Mouse (Mus musculus) midbrain, embryonic 15.5 days (tissue): ENCODE measurements around the gene Pdpr. TPM values are rescaled to one million over a fixed set of nuclear protein-coding genes. Genes with fewer than 3 reads are reported as not detected.
"Not testable (repeated sequence)": the region's sequence is repeated elsewhere in the genome, so short reads cannot be mapped to it uniquely, and the experiment has no call there.

Experiments used
- ATAC-seq: fragments of 200-750 bp; cut with Nextera tagmentation; replicated peaks from 2 replicates; pipeline ENCODE4 v1.8.0; 2017; ENCODE audit warnings: moderate TSS enrichment
- H3K27ac ChIP-seq: fragments of 300-500 bp; sonication (generic); 2 replicates; pipeline ENCODE4 v1.5.1; 2015; ENCODE audit warnings: mild to moderate bottlenecking, inconsistent platforms
- H3K27me3 ChIP-seq: fragments of 300-500 bp; sonication (generic); replicated peaks from 2 replicates; pipeline ENCODE4 v1.6.1; 2015; ENCODE audit warnings: inconsistent platforms
- H3K36me3 ChIP-seq: fragments of 300-500 bp; sonication (generic); replicated peaks from 2 replicates; pipeline ENCODE4 v1.6.1; 2015; ENCODE audit warnings: inconsistent platforms
- H3K4me1 ChIP-seq: fragments of 300-500 bp; sonication (generic); 2 replicates; pipeline ENCODE4 v1.6.1; 2015; ENCODE audit warnings: inconsistent platforms
- H3K4me2 ChIP-seq: fragments of 300-500 bp; sonication (generic); 2 replicates; pipeline ENCODE4 v1.6.1; 2015; ENCODE audit warnings: inconsistent platforms, mild to moderate bottlenecking, moderate library complexity
- H3K4me3 ChIP-seq: fragments of 300-500 bp; sonication (generic); 2 replicates; pipeline ENCODE4 v1.5.1; 2015; ENCODE audit warnings: mild to moderate bottlenecking, inconsistent platforms
- H3K9ac ChIP-seq: fragments of 300-500 bp; sonication (generic); 2 replicates; pipeline ENCODE4 v1.6.1; 2015; ENCODE audit warnings: mild to moderate bottlenecking, inconsistent platforms
- H3K9me3 ChIP-seq: fragments of 300-500 bp; sonication (generic); 2 replicates; pipeline ENCODE4 v1.6.1; 2016; ENCODE audit warnings: inconsistent platforms
- WGBS: fragments of 180-500 bp; shearing (Covaris S2); methylation state at CpG from one replicate; pipeline ENCODE4 v1.1.7; 2015; ENCODE audit warnings: mixed read lengths; 5-methylcytosine and 5-hydroxymethylcytosine counted together
- polyA plus RNA-seq: library from polyadenylated mRNA; unstranded; fragments of >200 nt; fragmentation: Nextera tagmentation; extraction: Ambion mirVana; gene quantifications from 2 replicates; pipeline ENCODE4 v1.2.1, GENCODE M21; 2015

The Pdpr gene
- polyA plus RNA-seq, 1 experiment from 2014 or later, result 10.8 TPM

DNA sequence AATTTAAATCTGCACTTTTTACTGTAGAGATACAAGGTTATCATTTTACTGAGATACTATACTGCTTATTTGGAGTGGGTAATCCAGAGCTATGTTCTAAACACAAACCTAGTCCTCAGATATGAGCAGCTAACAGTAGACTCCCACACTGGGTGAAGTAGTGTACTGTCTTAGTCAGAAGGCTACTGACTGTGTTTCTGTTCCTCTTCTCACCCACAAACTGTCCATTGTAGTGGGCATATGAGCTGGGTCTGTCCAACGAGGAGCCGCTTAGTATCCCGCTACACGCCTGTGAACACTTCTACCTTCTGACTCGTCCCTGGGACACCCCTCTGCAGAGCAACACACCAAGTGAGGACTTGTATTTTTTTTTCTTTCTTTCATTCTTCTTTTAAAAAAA lies 20.5 kb downstream of the Pdpr start:
- Histone ChIP-seq H3K4me1 (no peaks in the 10 kb centered on the region), H3K36me3 (peaks cover 45% of the 10 kb centered on the region), H3K4me2 (no peak overlapping the region), H3K27ac (no peak overlapping the region), H3K4me3 (no peak overlapping the region), H3K9ac (no peak overlapping the region), H3K27me3 (no peaks in the 10 kb centered on the region), H3K9me3 (no peaks in the 10 kb centered on the region)
- ATAC-seq, result no peak
- 96% methylated on average over 5 of the region's 5 CpGs for WGBS

DNA sequence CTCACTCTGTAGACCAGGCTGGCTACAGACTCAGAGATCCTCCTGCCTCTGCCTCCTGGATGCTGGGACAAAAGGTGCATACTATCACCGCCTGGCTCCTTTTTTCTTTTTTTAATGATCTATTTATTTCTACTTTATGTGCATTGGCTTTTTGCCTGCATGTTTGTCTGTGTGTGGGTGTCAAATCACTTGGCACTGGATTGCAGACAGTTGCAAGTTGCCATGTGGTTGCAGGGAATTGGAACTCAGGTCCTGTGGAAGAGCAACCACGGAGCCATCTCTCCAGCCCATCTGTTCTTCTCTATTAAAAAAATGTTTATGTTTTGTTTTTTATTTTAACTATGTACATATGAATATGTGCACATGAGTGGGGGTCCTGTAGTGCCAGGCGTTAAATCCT lies 25.1 kb downstream of the Pdpr start:
- H3K9ac ChIP-seq, result no peak overlapping the region
- no peaks in the 10 kb centered on the region for H3K4me1 ChIP-seq
- H3K27ac ChIP-seq, result no peak overlapping the region
- 94% methylated on average over 3 of the region's 3 CpGs for WGBS
- H3K36me3 ChIP-seq, result peaks cover 60% of the 10 kb centered on the region
- H3K9me3 ChIP-seq, result no peaks in the 10 kb centered on the region
- H3K27me3 ChIP-seq, result no peaks in the 10 kb centered on the region
- H3K4me2 ChIP-seq, result no peak overlapping the region
- H3K4me3 ChIP-seq, result no peak overlapping the region
- no peak for ATAC-seq

DNA sequence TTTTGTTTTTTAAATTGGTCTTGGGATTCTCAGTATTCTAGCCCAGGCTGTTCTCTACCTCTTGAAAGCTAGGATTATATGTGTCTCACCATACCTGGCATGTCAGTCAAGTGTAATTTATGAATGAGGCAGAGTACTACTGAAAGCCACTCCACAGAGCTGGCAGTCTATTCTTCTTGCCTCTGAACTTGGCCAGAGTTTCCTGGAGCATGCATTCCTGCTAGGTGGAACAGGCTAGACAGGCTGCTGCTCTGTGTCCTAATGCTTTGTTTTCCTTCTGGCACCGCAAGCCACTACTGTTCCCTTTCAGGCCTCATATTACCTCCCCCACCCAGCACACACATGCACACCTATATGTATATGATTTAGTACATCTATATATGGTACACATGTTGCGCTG lies 36.3 kb downstream of the Pdpr start:
- Histone ChIP-seq H3K4me3 (no peak overlapping the region), H3K4me1 (no peaks in the 10 kb centered on the region), H3K36me3 (peaks cover 37% of the 10 kb centered on the region), H3K27ac (no peak overlapping the region), H3K27me3 (no peaks in the 10 kb centered on the region), H3K4me2 (no peak overlapping the region), H3K9ac (no peak overlapping the region), H3K9me3 (no peaks in the 10 kb centered on the region)
- no peak for ATAC-seq
- WGBS, result 100% methylated on average over 2 of the region's 2 CpGs

DNA sequence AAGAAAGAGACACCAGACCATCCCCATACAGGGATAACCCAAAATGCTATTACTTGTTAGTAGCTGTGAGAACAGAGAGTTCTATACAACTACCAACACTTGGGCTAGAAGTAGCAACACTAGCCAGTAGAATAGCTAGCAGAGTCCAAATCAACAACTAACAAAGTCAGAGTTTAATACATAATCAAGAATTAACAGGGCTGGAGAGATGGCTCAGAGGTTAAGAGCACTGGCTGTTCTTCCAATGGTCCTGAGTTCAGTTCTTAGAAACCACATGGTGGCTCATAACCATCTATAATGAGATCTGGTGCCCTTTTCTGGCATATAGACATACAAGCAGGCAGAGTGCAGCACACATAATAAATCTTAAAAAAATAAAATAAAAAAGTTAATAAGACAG lies 48.1 kb downstream of the Pdpr start:
- no peak for ATAC-seq
- Histone ChIP-seq H3K27me3 (no peaks in the 10 kb centered on the region), H3K4me3 (no peak overlapping the region), H3K36me3 (peaks cover 11% of the 10 kb centered on the region; the same call in 1 of the 2 replicates), H3K4me1 (peaks cover 22% of the 10 kb centered on the region), H3K4me2 (no peak overlapping the region), H3K9me3 (no peaks in the 10 kb centered on the region), H3K27ac (no peak overlapping the region), H3K9ac (no peak overlapping the region)

DNA sequence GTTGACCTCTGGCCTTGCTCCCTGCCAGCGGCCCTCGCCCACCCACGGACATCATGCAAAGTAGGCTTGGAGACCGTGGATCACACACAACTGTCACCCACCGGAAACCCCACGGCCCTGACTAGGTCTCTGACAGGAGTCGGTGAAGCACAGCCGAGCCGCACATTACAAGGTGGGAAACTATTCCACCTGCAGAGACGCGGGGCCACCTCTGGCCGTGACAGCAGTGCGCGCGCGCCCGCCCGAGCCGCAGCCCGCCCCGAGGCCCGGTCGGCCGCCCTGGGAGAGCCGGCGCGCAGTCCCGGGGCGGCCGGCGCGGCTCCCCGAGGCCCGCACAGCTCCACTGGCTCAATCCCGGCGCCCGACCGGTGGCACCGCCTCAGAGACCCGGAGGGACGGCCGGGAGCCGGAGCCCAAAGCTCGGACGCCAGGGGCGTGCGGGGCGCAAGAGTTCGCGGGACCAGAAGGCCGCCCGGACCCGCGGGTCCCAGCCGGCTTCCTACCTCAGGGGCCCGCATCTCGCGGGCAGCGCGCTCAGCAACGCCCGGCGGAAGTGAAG lies 50.5 kb downstream of the Pdpr start:
- not testable (repeated sequence) for H3K27me3 ChIP-seq, H3K9me3 ChIP-seq, H3K36me3 ChIP-seq
- Histone ChIP-seq H3K4me1 (peaks cover 22% of the 10 kb centered on the region), H3K4me3 (peak overlapping the region; percentile 82), H3K4me2 (peak overlapping the region; percentile 68), H3K9ac (peak overlapping the region; percentile 85), H3K27ac (peak overlapping the region; percentile 76)
- WGBS, result 0% methylated on average over 48 of the region's 63 CpGs
- ATAC-seq, result peak; percentile 77

DNA sequence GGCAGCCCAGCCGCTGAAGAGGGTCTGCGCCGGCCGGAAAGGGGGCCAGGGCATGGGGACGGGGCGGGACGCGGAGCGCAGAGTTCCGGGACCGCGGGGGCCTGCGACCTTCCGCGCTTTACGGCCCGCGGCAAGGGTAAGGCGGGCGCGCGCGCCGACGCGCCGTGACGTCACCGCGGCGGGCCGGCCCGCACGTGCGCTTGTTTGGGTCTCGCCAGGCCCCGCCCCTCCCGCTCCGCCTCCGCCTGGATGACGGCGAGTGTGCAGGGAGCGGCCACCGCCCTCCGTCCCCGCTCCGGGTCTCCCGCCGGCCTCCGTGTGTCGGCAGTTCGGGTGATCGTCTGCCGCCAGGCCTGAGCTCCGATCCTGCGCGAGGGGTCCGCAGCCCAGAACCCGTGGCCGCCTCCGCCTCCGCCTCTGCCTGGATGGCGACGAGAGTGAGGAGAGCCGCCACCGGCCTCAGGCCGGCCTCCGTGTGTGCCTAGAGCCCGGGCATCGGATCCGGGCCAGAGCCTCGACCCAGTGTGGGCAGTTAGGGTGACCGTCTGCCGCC lies 51.1 kb downstream of the Pdpr start:
- Histone ChIP-seq H3K4me1 (peaks cover 22% of the 10 kb centered on the region), H3K4me2 (peak overlapping the region; percentile 68), H3K9ac (peak overlapping the region; percentile 85), H3K27ac (peak overlapping the region; percentile 76), H3K4me3 (peak overlapping the region; percentile 82)
- not testable (repeated sequence) for H3K9me3 ChIP-seq, H3K36me3 ChIP-seq, H3K27me3 ChIP-seq
- ATAC-seq, result peak; percentile 96
- WGBS, result under 1% methylated on average over 63 of the region's 74 CpGs

DNA sequence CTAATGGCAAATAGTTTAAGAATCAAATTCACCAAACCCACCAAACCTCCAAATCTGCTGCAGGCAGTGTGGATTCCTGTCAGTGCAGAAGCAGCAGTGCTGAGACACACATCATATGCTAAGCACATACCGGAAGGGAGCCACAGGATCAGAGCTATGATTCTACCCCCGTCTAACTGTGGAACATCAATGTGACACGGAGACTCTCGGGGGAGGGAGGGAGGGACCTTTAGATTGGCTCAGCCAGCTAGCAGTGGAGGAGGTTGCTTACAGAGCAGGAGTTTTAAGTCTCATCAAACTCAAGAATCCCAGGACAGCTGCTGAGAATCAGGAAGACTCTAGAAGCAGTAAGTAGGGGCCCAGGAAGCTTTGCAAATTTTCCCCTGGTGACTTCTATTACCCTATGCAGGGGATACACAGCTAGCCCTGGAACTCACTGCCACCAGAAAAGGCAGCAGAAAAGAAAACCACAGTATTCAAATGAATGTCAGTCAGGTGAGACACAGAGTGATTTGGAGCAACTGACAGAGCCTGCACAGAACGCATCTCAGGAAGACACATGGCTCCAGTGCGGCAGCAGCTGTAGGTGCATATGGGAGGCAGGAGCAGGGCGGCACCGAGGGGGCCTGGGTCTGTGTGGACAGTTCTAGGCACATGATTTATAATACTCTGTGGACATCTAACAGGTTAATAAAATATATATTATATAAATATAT lies 61.4 kb downstream of the Pdpr start:
- Histone ChIP-seq H3K9me3 (no peaks in the 10 kb centered on the region), H3K27me3 (no peaks in the 10 kb centered on the region), H3K4me1 (no peaks in the 10 kb centered on the region), H3K4me3 (no peak overlapping the region), H3K36me3 (peaks cover 53% of the 10 kb centered on the region), H3K4me2 (no peak overlapping the region), H3K27ac (no peak overlapping the region), H3K9ac (no peak overlapping the region)
- ATAC-seq, result no peak
- WGBS, result 90% methylated on average over 8 of the region's 8 CpGs

DNA sequence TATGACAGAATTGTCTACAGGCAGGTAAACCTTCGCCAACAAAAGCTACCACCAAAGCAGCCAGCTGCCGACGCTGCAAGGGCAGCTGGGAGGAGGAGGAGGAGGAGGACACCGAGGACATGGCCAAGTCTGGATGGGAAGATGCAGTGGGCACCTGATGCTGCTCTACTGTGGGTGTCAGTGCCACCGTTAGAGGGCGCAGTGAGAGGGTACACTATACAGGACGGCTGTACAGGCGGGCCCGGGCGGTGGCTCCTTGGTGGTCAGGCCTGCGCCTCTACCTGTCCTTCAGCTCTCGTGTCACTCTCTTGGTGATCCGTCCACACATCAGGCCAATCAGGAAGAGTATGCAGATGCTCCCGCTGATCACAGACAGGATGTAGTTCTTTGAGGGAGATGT lies 63.2 kb downstream of the Pdpr start:
- no peak overlapping the region for H3K4me2 ChIP-seq
- H3K27ac ChIP-seq, result no peak overlapping the region
- H3K9me3 ChIP-seq, result no peaks in the 10 kb centered on the region
- no peaks in the 10 kb centered on the region for H3K4me1 ChIP-seq
- no peak overlapping the region for H3K4me3 ChIP-seq
- 51% methylated on average over 14 of the region's 14 CpGs for WGBS
- no peak overlapping the region for H3K9ac ChIP-seq
- H3K27me3 ChIP-seq, result no peaks in the 10 kb centered on the region
- H3K36me3 ChIP-seq, result peaks cover 67% of the 10 kb centered on the region
- ATAC-seq, result no peak

DNA sequence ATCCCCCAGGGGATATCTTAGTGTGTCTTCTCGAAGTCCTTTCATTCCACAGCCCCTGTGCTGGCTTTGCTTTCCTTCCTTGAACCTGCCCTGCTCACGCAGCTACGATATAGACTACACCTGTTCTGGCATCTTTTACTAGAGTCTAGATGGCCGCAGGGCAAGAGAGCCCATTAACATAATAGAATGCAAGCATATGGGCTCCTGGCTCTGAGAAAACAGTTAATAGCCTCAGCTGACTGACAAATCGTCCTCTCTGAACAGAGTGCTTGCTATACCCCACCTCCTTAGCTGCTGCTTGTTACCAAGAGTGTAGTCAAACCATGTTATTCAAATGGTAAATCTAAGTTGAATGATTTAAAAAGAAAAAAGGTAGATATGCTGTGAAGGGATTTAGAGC lies 77.2 kb downstream of the Pdpr start:
- Histone ChIP-seq H3K4me2 (no peak overlapping the region), H3K27me3 (no peaks in the 10 kb centered on the region), H3K9me3 (no peaks in the 10 kb centered on the region), H3K4me3 (no peak overlapping the region), H3K9ac (no peak overlapping the region), H3K4me1 (no peaks in the 10 kb centered on the region), H3K27ac (no peak overlapping the region), H3K36me3 (peaks cover 64% of the 10 kb centered on the region)
- no peak for ATAC-seq
- 84% methylated on average over 5 of the region's 5 CpGs for WGBS

DNA sequence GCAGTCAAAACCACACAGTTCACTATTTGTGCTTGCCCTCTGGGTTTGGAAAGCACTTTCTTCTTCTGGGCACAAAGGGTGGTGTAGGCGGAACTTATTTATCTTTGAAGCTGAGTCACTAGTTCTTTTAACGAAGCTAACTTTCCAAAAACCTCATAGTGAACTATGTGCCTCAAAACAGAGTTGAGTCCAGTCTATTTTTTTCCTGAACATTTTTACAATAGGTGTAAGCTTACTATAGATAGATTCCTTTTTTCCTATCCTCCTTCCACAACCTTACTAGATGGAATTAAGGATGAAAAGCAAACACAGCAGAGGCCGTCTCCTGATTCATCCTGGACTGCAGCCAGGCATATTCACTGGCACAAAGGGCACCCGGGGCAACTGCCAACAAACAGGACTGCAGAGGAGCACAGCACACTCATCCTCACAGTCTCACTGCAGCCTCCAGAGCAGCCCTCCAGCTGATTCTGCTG lies 91.1 kb downstream of the Pdpr start:
- Histone ChIP-seq H3K27ac (0 out of 2 replicates have a peak overlapping the region, but pooled peaks have one; percentile 15), H3K4me3 (no peak overlapping the region), H3K27me3 (no peaks in the 10 kb centered on the region), H3K4me2 (no peak overlapping the region), H3K4me1 (no peaks in the 10 kb centered on the region; the same call in 1 of the 2 replicates), H3K9ac (no peak overlapping the region), H3K36me3 (peaks cover 35% of the 10 kb centered on the region), H3K9me3 (no peaks in the 10 kb centered on the region)
- WGBS, result 67% methylated on average over 4 of the region's 4 CpGs
- no peak for ATAC-seq
